Mouse (Mus musculus) limb, embryonic 13.5 days (tissue): ENCODE measurements around the gene Pms2. TPM values are rescaled to one million over a fixed set of nuclear protein-coding genes. Genes with fewer than 3 reads are reported as not detected.

Source experiments
- ATAC-seq: fragments of 200-750 bp; cut with Nextera tagmentation; 2 replicates; pipeline ENCODE4 v1.8.0; 2017; ENCODE audit warnings: low read depth, moderate number of reproducible peaks, moderate TSS enrichment; ENCODE audit not compliant: low FRiP score
- H3K27ac ChIP-seq: fragments of 300-500 bp; sonication (generic); 2 replicates; pipeline ENCODE4 v1.5.1; 2015; ENCODE audit warnings: inconsistent platforms, mild to moderate bottlenecking, moderate library complexity
- H3K27me3 ChIP-seq: fragments of 300-500 bp; sonication (generic); 2 replicates; pipeline ENCODE4 v1.6.1; 2015; ENCODE audit warnings: mild to moderate bottlenecking, inconsistent platforms
- H3K36me3 ChIP-seq: fragments of 300-500 bp; sonication (generic); 2 replicates; pipeline ENCODE4 v1.6.1; 2015; ENCODE audit warnings: inconsistent platforms, mild to moderate bottlenecking, moderate library complexity
- H3K4me1 ChIP-seq: fragments of 300-500 bp; sonication (generic); 2 replicates; pipeline ENCODE4 v1.6.1; 2015; ENCODE audit warnings: inconsistent platforms
- H3K4me2 ChIP-seq: fragments of 300-500 bp; sonication (generic); replicated peaks from 2 replicates; pipeline ENCODE4 v1.6.1; 2015; ENCODE audit warnings: inconsistent platforms, mild to moderate bottlenecking, moderate library complexity
- H3K4me3 ChIP-seq: fragments of 300-500 bp; sonication (generic); 2 replicates; pipeline ENCODE4 v1.5.1; 2015; ENCODE audit warnings: moderate library complexity, mild to moderate bottlenecking, inconsistent platforms
- H3K9ac ChIP-seq: fragments of 300-500 bp; sonication (generic); 2 replicates; pipeline ENCODE4 v1.6.1; 2015; ENCODE audit warnings: mild to moderate bottlenecking, inconsistent platforms
- H3K9me3 ChIP-seq: fragments of 300-500 bp; sonication (generic); 2 replicates; pipeline ENCODE4 v1.6.1; 2016; ENCODE audit warnings: inconsistent platforms
- WGBS: fragments of 180-500 bp; shearing (Covaris S2); methylation state at CpG from one replicate; pipeline ENCODE4 v1.1.7; 2015; 5-methylcytosine and 5-hydroxymethylcytosine counted together
- polyA plus RNA-seq: library from polyadenylated mRNA; unstranded; fragments of >200 nt; fragmentation: Nextera tagmentation; extraction: Ambion mirVana; gene quantifications from 2 replicates; pipeline ENCODE4 v1.2.1, GENCODE M21; 2015

Gene Pms2
- polyA plus RNA-seq, 1 experiment from 2014 or later = 35.8 TPM

DNA sequence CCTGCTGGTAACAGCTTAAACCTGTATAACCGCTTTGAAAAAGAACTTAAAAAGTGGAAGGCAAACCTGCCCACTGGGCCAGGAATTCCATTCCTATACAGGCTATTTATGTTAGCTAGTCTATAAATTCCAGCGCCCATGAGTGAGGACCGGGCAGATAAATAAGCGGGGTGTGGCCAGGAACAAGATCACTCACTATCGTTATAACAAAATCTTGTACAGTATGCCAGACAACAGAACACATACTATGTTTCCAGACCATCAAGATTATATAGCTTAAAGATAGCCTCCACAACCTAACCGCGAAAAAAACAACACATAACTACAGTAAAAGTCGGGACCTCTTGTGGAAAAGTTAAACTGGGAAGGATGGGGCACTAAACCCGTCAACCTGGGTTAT, 838 bp upstream of the Pms2 start:
- ATAC-seq = 0 out of 2 replicates have a peak, but pooled peaks have one; percentile 0
- Histone ChIP-seq H3K9me3 (no peaks in the 10 kb centered on the region), H3K36me3 (peaks cover 39% of the 10 kb centered on the region), H3K4me3 (peak overlapping the region; percentile 77), H3K4me2 (peak overlapping the region; percentile 67), H3K9ac (peak overlapping the region; percentile 74), H3K27me3 (no peaks in the 10 kb centered on the region), H3K27ac (peak overlapping the region; percentile 82), H3K4me1 (peaks cover 26% of the 10 kb centered on the region)
- 3% methylated on average over 9 of the region's 9 CpGs for WGBS

DNA sequence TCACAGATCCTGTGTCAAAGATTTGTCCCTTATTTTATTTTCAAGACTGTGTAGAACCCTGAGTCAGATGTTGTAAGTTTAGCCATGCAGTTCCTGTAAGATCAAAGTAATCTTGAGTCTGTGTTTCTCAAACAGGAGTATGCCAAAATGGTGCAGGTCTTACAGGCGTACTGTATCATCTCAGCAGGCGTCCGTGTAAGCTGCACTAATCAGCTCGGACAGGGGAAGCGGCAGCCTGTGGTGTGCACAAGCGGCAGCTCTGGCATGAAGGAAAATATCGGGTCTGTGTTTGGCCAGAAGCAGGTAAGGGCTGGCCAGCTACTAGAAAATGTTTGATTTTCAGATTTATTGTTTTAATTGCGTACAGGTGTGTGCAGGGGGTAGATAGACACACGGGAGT, 6.5 kb downstream of the Pms2 start:
- WGBS = 88% methylated on average over 9 of the region's 9 CpGs
- ATAC-seq = no peak

DNA sequence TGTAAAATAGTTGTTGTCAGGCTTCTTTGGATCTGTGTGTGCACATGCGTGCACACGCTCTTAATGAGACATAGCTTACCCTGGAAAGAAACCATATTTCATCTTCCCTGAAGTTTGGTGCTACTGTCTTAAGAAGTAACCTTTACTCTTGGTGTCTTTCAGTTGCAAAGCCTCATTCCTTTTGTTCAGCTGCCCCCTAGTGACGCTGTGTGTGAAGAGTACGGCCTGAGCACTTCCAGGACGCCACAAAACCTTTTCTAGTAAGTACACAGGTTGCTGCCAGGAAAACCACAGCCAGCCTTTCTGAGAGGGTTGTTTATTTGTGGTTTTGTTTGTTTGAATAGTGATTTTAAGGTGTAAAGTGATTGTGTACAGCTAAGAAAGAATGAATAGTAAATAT, 7.7 kb downstream of the Pms2 start:
- no peak for ATAC-seq
- no peaks in the 10 kb centered on the region for H3K9me3 ChIP-seq
- H3K9ac ChIP-seq = no peak overlapping the region
- H3K4me3 ChIP-seq = no peak overlapping the region
- 63% methylated on average over 5 of the region's 5 CpGs for WGBS
- peaks cover 70% of the 10 kb centered on the region for H3K36me3 ChIP-seq
- no peak overlapping the region for H3K4me2 ChIP-seq
- no peak overlapping the region for H3K27ac ChIP-seq
- H3K4me1 ChIP-seq = no peaks in the 10 kb centered on the region
- no peaks in the 10 kb centered on the region for H3K27me3 ChIP-seq

More for the DNA sequence above, 6.5 kb downstream of the Pms2 start:
- Histone ChIP-seq H3K9me3 (no peaks in the 10 kb centered on the region), H3K36me3 (peaks cover 62% of the 10 kb centered on the region), H3K4me3 (no peak overlapping the region), H3K4me1 (peaks cover under 1% of the 10 kb centered on the region; the same call in 1 of the 2 replicates), H3K9ac (no peak overlapping the region), H3K27me3 (no peaks in the 10 kb centered on the region), H3K4me2 (no peak overlapping the region), H3K27ac (no peak overlapping the region)

DNA sequence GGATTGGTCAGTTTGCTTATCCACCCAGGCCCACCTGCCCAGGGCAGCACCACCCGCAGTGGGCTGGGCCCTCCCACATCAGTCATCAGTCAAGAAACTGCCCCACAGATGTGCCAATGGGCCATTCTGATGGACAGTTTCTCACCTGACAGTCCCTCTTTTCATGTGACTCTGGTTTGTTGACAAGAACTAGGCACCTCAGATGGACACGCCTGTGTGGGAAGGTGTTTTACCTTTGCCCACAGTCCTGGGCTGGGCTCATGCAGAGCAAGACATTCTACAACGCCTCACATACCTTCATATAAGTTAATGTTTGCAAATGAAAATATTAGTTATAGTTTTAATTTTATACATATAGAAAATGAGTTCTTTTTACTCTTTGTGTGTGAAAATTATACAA, 8.4 kb downstream of the Pms2 start:
- Histone ChIP-seq H3K27me3 (no peaks in the 10 kb centered on the region), H3K9me3 (no peaks in the 10 kb centered on the region), H3K4me2 (no peak overlapping the region), H3K4me1 (no peaks in the 10 kb centered on the region), H3K27ac (no peak overlapping the region), H3K36me3 (peaks cover 74% of the 10 kb centered on the region), H3K9ac (no peak overlapping the region), H3K4me3 (no peak overlapping the region)
- 93% methylated on average over 3 of the region's 3 CpGs for WGBS
- no peak for ATAC-seq

DNA sequence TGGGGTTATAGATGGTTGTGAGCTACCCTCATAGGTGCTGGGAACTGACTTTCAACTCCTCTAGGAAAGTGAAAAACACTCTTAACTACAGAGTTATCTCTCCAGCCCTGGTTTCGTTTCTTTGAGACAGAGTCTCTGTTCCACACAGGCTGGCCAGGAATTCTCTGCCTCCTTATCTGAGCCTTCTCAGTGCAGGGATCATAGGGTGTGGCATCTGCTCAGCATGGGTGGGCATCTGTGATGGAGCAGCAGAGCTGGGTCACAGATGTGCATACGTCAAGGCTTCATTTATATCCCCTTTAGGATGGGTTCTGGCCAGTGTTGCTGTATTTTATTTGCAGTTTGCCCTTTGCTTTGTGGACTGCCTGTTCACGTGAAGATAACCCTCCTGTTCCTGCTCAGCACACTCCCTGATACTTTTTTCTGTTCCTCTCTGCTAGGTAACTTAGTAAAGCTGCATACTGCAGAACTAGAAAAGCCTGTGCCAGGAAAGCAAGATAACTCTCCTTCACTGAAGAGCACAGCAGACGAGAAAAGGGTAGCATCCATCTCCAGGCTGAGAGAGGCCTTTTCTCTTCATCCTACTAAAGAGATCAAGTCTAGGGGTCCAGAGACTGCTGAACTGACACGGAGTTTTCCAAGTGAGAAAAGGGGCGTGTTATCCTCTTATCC, 15.2 kb downstream of the Pms2 start:
- Histone ChIP-seq H3K9ac (no peak overlapping the region), H3K4me1 (no peaks in the 10 kb centered on the region), H3K27me3 (no peaks in the 10 kb centered on the region), H3K4me2 (no peak overlapping the region), H3K27ac (no peak overlapping the region), H3K9me3 (no peaks in the 10 kb centered on the region), H3K36me3 (peaks cover 85% of the 10 kb centered on the region), H3K4me3 (no peak overlapping the region)
- WGBS = 87% methylated on average over 6 of the region's 6 CpGs
- ATAC-seq = no peak

DNA sequence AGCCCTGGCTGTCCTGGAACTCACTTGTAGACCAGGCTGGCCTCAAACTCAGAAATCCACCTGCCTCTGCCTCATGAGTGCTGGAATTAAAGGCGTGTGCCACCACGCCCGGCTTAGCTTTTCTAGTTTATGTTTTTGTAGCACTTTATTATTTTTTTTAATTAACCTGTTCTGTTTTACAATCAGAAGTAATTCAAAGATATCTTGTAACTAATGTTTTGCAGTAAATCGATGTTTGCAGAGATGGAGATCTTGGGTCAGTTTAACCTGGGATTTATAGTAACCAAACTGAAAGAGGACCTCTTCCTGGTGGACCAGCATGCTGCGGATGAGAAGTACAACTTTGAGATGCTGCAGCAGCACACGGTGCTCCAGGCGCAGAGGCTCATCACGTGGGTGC, 18.1 kb downstream of the Pms2 start, which contains the start of gene Gm42421:
Gene Gm42421, plus strand, starts transcription at position 301 of the 400 bp plus-strand sequence.
- WGBS = 95% methylated on average over 8 of the region's 8 CpGs
- Histone ChIP-seq H3K27me3 (no peaks in the 10 kb centered on the region), H3K27ac (no peak within 1 kb of the TSS), H3K4me3 (no peak within 1 kb of the TSS), H3K4me2 (no peak within 1 kb of the TSS), H3K4me1 (no peaks in the 10 kb centered on the region), H3K9me3 (no peaks in the 10 kb centered on the region), H3K36me3 (peaks cover 85% of the 10 kb centered on the region), H3K9ac (no peak within 1 kb of the TSS)
- ATAC-seq = no peak

DNA sequence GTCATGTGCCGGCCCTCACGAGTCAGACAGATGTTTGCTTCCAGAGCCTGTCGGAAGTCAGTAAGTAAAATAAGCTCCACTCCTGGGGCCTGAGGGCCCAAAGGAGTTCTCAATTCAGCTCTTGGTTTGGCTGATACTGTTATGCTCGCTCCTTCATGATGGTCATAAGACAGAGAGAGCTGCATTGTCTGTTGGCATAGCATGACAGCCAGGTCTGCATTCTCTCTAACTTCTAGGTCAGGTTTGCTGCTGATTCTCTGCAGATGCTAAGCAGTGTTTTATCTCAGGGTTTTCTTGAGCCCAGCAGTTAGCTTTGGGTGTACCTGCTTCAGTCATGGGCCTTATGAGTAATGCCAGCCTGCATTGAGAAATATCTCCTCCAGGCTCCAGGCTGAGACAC, 19.5 kb downstream of the Pms2 start:
- 86% methylated on average over 4 of the region's 4 CpGs for WGBS
- no peaks in the 10 kb centered on the region for H3K27me3 ChIP-seq
- no peak overlapping the region for H3K4me3 ChIP-seq
- H3K4me1 ChIP-seq = no peaks in the 10 kb centered on the region
- peaks cover 73% of the 10 kb centered on the region for H3K36me3 ChIP-seq
- ATAC-seq = no peak
- no peak overlapping the region for H3K9ac ChIP-seq
- H3K4me2 ChIP-seq = no peak overlapping the region
- H3K27ac ChIP-seq = no peak overlapping the region
- no peaks in the 10 kb centered on the region for H3K9me3 ChIP-seq

DNA sequence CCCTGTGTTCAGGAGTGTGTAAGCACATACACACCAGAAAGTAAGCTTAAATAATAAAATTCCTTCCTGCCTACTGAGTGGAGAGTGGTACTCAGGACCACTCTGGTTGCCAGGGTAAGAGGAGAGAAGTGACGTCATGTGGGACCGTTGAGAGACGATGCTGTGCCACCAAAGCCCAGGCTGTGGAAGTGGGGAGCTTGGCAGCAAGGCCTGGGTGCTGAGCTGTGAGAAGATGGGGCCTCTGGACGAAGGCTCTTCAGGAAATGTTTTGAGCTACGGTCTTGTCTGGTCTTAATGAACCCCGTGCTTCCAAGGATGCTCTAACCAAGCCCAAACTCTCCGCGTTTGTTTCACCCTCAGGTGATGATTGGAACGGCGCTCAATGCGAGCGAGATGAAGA, 20.9 kb downstream of the Pms2 start:
- H3K27me3 ChIP-seq = no peaks in the 10 kb centered on the region
- 95% methylated on average over 12 of the region's 12 CpGs for WGBS
- H3K4me2 ChIP-seq = no peak overlapping the region
- ATAC-seq = no peak
- H3K9ac ChIP-seq = no peak overlapping the region
- no peaks in the 10 kb centered on the region for H3K9me3 ChIP-seq
- no peak overlapping the region for H3K27ac ChIP-seq
- no peaks in the 10 kb centered on the region for H3K4me1 ChIP-seq
- peaks cover 59% of the 10 kb centered on the region for H3K36me3 ChIP-seq
- no peak overlapping the region for H3K4me3 ChIP-seq

DNA sequence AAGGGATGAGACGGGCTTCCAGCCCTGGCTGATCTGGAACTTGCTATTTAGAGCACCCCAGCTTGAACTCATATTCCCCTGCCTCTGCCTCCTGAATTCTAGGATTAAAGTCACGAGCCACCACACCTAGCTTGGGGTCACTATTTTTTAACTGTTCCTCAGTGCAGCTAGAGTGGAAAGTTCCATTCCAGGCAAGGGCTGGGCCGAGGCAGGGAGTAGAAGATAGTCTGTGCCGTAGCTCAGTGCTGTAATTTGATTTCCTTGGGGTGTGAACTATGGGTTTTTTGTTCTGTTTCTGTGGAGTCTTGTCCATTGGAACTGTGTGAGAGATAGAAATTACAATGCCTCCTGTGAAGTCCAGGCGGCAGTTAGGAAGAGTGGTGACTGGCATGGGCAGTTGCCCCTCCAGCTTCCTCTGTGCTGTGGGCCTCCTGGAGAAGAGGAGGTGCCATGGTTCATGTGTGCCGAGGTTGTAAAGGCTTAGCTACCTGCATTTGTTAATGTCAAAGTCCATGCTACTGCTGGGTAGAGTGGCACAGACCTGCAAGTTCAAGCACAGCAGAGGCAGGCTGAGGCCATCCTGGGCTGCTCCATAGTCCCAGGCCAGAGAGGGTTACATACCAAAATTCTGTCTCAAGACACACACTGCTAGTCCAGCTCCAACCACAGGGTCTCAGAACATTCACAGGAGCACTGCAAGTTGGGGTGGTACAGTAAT, 22.3 kb downstream of the Pms2 start:
- no peak for ATAC-seq
- H3K4me3 ChIP-seq = no peak overlapping the region
- WGBS = 80% methylated on average over 6 of the region's 6 CpGs
- H3K9ac ChIP-seq = no peak overlapping the region
- H3K36me3 ChIP-seq = peaks cover 46% of the 10 kb centered on the region
- H3K27ac ChIP-seq = no peak overlapping the region
- no peaks in the 10 kb centered on the region for H3K4me1 ChIP-seq
- H3K9me3 ChIP-seq = no peaks in the 10 kb centered on the region
- no peak overlapping the region for H3K4me2 ChIP-seq
- no peaks in the 10 kb centered on the region for H3K27me3 ChIP-seq

DNA sequence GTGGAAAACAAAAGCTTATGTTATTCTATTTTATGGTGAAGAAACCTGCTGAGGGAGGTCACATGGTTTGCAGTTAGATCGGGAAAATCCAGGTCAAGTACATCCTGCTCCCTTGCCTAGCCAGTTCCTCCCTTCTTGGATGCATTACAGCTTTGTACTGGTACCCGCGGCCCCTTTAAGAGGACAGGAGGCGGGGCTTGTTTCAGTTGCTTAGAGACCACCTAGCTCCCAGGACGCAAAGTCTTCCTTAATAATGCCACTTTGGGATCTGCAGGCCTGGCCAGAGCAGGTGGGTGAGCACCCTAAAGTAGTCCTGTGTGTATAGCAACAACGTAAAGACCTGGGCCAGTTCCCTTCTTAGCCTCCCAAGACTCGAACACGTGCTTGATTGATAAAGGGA, 23.1 kb downstream of the Pms2 start, which contains the start of gene Rsph10b:
Gene Rsph10b, plus strand, starts transcription at position 205 of the 400 bp plus-strand sequence.
- Histone ChIP-seq H3K9me3 (no peaks in the 10 kb centered on the region), H3K36me3 (peaks cover 41% of the 10 kb centered on the region), H3K4me3 (no peak within 1 kb of the TSS), H3K4me2 (no peak within 1 kb of the TSS), H3K9ac (no peak within 1 kb of the TSS), H3K27ac (no peak within 1 kb of the TSS), H3K4me1 (no peaks in the 10 kb centered on the region), H3K27me3 (no peaks in the 10 kb centered on the region)
- ATAC-seq = no peak
- WGBS = 22% methylated on average over 8 of the region's 8 CpGs

DNA sequence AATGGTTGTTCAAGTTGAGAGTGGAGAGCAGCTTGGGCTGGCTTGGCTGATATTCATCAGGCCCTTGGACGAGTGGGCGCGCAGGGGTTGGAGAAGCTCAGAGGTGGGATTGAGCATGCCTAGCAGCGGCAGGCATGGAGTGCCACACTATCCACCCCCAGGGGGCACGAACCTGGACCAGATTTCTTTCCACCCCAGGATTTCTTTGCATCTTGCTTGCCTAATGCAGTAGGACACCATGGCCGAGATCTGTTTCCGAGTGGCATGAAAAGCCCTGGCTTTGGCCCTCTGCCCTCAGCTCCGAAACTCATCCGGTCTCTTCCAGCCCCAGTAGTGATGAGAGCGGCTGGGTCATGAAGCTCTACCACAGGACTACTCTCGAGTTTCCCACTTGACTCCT, 23.6 kb downstream of the Pms2 start:
- H3K36me3 ChIP-seq = peaks cover 35% of the 10 kb centered on the region
- no peak overlapping the region for H3K27ac ChIP-seq
- no peaks in the 10 kb centered on the region for H3K27me3 ChIP-seq
- H3K9me3 ChIP-seq = no peaks in the 10 kb centered on the region
- no peak overlapping the region for H3K4me2 ChIP-seq
- H3K4me3 ChIP-seq = no peak overlapping the region
- no peaks in the 10 kb centered on the region for H3K4me1 ChIP-seq
- H3K9ac ChIP-seq = no peak overlapping the region
- 91% methylated on average over 11 of the region's 11 CpGs for WGBS
- no peak for ATAC-seq

DNA sequence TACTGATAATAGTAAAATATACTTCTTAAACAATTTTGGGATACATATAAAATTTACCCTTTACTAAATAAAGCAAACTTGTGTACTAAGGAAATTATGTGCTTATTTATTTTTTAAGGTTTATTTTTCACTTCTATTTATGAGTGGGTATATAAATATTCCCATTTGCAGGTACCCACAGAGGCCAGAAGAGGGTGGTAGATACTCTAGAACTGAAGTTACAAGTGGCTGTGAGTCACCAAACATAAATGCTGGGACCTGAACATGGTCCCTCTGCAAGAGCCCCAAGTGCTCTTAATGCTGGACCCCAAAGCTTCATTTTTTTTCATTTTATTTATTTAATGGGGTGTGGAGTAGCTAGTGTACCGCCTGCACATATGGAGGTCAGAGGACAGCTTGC, 24.1 kb downstream of the Pms2 start:
- Histone ChIP-seq H3K4me2 (no peak overlapping the region), H3K36me3 (peaks cover 30% of the 10 kb centered on the region), H3K27ac (no peak overlapping the region), H3K9me3 (no peaks in the 10 kb centered on the region), H3K4me1 (no peaks in the 10 kb centered on the region), H3K4me3 (no peak overlapping the region), H3K27me3 (no peaks in the 10 kb centered on the region), H3K9ac (no peak overlapping the region)
- no peak for ATAC-seq
- 91% methylated on average over 1 of the region's 1 CpGs for WGBS
